Mouse (Mus musculus): ENCODE results near the gene Olfr1425. TPM values are rescaled to one million over a fixed set of nuclear protein-coding genes. Genes with fewer than 3 reads are reported as not detected.

Olfr1425 gene
- polyA plus RNA-seq, 1 experiment from 2014 or later = not detected

- 76% methylated on average over 2 of the region's 2 CpGs for WGBS
Measured at GRCm38 (mm10) chr19:12026606-12027005, 50.9 kb downstream of the Olfr1425 start.

GRCm38 (mm10) chr19:12025333-12025732, 52.2 kb downstream of the Olfr1425 start:
- no peak overlapping the region for H3K4me3 ChIP-seq
- H3K27ac ChIP-seq = no peak overlapping the region
- 93% methylated on average over 3 of the region's 3 CpGs for WGBS
- DNase-seq (ENCODE audit: low spot score) = no peak
- H3K36me3 ChIP-seq = no peaks in the 10 kb centered on the region
- H3K4me1 ChIP-seq = no peaks in the 10 kb centered on the region
- H3K9me3 ChIP-seq (replicated peaks) = no peaks in the 10 kb centered on the region
- no peaks in the 10 kb centered on the region for H3K27me3 ChIP-seq (ENCODE audit: low read depth, poor library complexity, severe bottlenecking)

More at GRCm38 (mm10) chr19:12026606-12027005, 50.9 kb downstream of the Olfr1425 start:
- Histone ChIP-seq H3K27ac (no peak overlapping the region), H3K27me3 (ENCODE audit: low read depth, poor library complexity, severe bottlenecking) (no peaks in the 10 kb centered on the region), H3K36me3 (no peaks in the 10 kb centered on the region), H3K9me3 (replicated peaks) (no peaks in the 10 kb centered on the region), H3K4me3 (no peak overlapping the region), H3K4me1 (no peaks in the 10 kb centered on the region)
- no peak for DNase-seq (ENCODE audit: low spot score)

- Histone ChIP-seq H3K27ac (no peak overlapping the region), H3K4me3 (no peak overlapping the region), H3K27me3 (ENCODE audit: low read depth, poor library complexity, severe bottlenecking) (no peaks in the 10 kb centered on the region), H3K9me3 (replicated peaks) (no peaks in the 10 kb centered on the region), H3K36me3 (no peaks in the 10 kb centered on the region), H3K4me1 (no peaks in the 10 kb centered on the region)
- 90% methylated on average over 4 of the region's 4 CpGs for WGBS
- DNase-seq (ENCODE audit: low spot score) = no peak
Measured at GRCm38 (mm10) chr19:12024149-12024548, 53.4 kb downstream of the Olfr1425 start.

Other genes starting within 250 kb of the Olfr1425 start
- 0.06 TPM in 1 of 2 replicates, not detected in the other for gene Olfr1417, start 238.5 kb downstream of the Olfr1425 start, polyA plus RNA-seq (2016; fragmentation: Nextera tagmentation; extraction: Ambion mirVana)
- gene Olfr1418, start 216.7 kb downstream of the Olfr1425 start, polyA plus RNA-seq (2016; fragmentation: Nextera tagmentation; extraction: Ambion mirVana) = not detected in 2 replicates
- not detected in 2 replicates for gene Olfr1419, start 202.6 kb downstream of the Olfr1425 start, polyA plus RNA-seq (2016; fragmentation: Nextera tagmentation; extraction: Ambion mirVana)
- gene Olfr1420, start 191.2 kb downstream of the Olfr1425 start, polyA plus RNA-seq (2016; fragmentation: Nextera tagmentation; extraction: Ambion mirVana) = not detected in 2 replicates
- 20.4 and 21.2 TPM in 2 replicates for gene Patl1, start 165.3 kb downstream of the Olfr1425 start, polyA plus RNA-seq (2016; fragmentation: Nextera tagmentation; extraction: Ambion mirVana)
- 3.3 and 3.4 TPM in 2 replicates for gene Osbp, start 111.8 kb downstream of the Olfr1425 start, polyA plus RNA-seq (2016; fragmentation: Nextera tagmentation; extraction: Ambion mirVana)
- gene Olfr1423, start 36.4 kb downstream of the Olfr1425 start, polyA plus RNA-seq (2016; fragmentation: Nextera tagmentation; extraction: Ambion mirVana) = 0.05 and 0.06 TPM in 2 replicates
- gene Olfr1424, start 15.0 kb downstream of the Olfr1425 start, polyA plus RNA-seq (2016; fragmentation: Nextera tagmentation; extraction: Ambion mirVana) = not detected in 2 replicates
- not detected in 2 replicates for gene Olfr1426, start 14.3 kb upstream of the Olfr1425 start, polyA plus RNA-seq (2016; fragmentation: Nextera tagmentation; extraction: Ambion mirVana)
- not detected in 2 replicates for gene Olfr1427, start 25.6 kb upstream of the Olfr1425 start, polyA plus RNA-seq (2016; fragmentation: Nextera tagmentation; extraction: Ambion mirVana)
- not detected in 2 replicates for gene Olfr1428, start 38.2 kb upstream of the Olfr1425 start, polyA plus RNA-seq (2016; fragmentation: Nextera tagmentation; extraction: Ambion mirVana)
- not detected in 2 replicates for gene Olfr76, start 45.5 kb upstream of the Olfr1425 start, polyA plus RNA-seq (2016; fragmentation: Nextera tagmentation; extraction: Ambion mirVana)
- not detected in 2 replicates for gene Olfr1555-ps1, start 92.4 kb upstream of the Olfr1425 start, polyA plus RNA-seq (2016; fragmentation: Nextera tagmentation; extraction: Ambion mirVana)
- not detected in 2 replicates for gene Olfr1431, start 122.9 kb upstream of the Olfr1425 start, polyA plus RNA-seq (2016; fragmentation: Nextera tagmentation; extraction: Ambion mirVana)
- not detected in 2 replicates for gene Olfr1432, start 154.9 kb upstream of the Olfr1425 start, polyA plus RNA-seq (2016; fragmentation: Nextera tagmentation; extraction: Ambion mirVana)
- gene Olfr262, start 163.9 kb upstream of the Olfr1425 start, polyA plus RNA-seq (2016; fragmentation: Nextera tagmentation; extraction: Ambion mirVana) = not detected in 2 replicates
- not detected in 2 replicates for gene Olfr235, start 183.3 kb upstream of the Olfr1425 start, polyA plus RNA-seq (2016; fragmentation: Nextera tagmentation; extraction: Ambion mirVana)
- not detected in 2 replicates for gene Olfr1434, start 202.1 kb upstream of the Olfr1425 start, polyA plus RNA-seq (2016; fragmentation: Nextera tagmentation; extraction: Ambion mirVana)
- gene Olfr1436, start 221.4 kb upstream of the Olfr1425 start, polyA plus RNA-seq (2016; fragmentation: Nextera tagmentation; extraction: Ambion mirVana) = not detected in 2 replicates
- not detected in 2 replicates for gene Olfr1437, start 247.4 kb upstream of the Olfr1425 start, polyA plus RNA-seq (2016; fragmentation: Nextera tagmentation; extraction: Ambion mirVana)

Measured in limb, embryonic 10.5 days (tissue).